Mouse (Mus musculus) liver, postnatal 0 days (tissue): ENCODE data around the gene Ugt1a6a.

ENCODE experiments used
- CTCF ChIP-seq: sonication (generic); IDR thresholded peaks from 2 replicates; pipeline ENCODE4 v1.5.1; 2016; ENCODE audit warnings: antibody characterized with exemption, low read depth
- EP300 ChIP-seq: IDR thresholded peaks from 2 replicates; pipeline ENCODE4 v1.6.1; 2016; ENCODE audit warnings: antibody characterized with exemption, low read depth, mild to moderate bottlenecking

DNA sequence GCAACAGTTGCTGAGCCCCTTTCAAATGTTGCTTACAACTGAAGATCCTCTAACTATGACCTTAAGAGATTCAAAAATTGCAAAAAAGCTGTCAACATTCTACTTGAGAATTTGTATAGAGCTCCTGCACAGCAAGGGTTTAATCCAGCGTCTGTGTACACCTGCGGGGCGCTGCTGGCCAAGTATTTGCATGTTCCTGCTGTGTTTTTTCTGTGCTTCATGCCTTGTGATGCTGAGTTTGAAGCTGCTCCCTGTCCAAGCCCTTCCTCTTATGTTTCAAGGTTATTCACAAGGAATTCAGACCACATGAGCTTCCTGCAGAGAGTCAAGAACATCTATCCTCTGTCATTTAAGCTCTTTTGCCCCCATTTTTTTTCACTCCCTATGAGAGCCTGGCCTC lies 57.5 kb downstream of the Ugt1a6a start:
- no peak for TF ChIP-seq CTCF
- TF ChIP-seq EP300, result no peak
